Mouse (Mus musculus): ENCODE measurements at regions not wholly inside any gene's neighbourhood (a gene's known extent, or its start where the extent isn't known, plus 50 kb on each side); places are given as distances from the start of the nearest gene placed in this dataset.
A peak's percentile ranks its signal among the peaks of the same experiment; 100 is the strongest.

DNA sequence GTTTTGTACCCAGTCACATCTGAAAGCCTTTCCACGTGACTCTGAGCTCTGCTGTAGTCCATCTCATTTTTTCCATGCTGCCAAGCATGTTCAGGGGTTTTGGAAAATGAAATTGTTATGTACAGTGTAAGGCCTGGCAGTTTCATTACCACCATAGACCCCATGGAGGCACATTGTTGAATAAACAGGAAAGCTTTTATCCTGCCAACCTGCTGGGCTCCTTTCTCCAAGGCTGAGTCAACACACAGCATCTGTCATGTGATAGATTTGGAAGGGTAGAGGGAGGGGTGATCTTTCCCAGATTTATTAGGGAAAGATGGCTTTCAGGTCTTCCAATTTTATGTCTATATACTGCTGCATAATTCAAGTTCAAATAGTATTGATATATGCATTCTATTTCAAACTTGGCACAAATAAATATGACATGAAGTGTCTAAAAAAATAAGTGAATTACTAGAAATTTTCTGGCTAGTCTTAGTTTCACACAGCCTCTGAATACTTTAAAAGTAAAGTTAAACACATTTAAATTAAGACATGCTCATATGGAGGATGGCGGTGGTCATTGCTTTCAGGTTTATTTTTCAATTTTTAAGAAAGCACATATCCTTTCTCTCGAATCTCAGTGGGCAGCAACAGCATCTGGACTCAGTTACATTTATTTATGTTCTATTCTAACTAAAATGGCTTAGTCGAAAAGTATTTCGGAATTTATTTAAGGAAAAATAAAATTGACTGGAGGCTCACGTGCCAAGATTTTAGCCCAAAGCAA, 942.1 kb upstream of the Flrt2 start:
- no peaks in the 10 kb centered on the region for H3K4me1 ChIP-seq (replicated peaks; ENCODE audit: control insufficient read depth, insufficient read depth, low read length)
- ATAC-seq, result peak; percentile 75
- 77% methylated on average over 6 of the region's 6 CpGs for WGBS

DNA sequence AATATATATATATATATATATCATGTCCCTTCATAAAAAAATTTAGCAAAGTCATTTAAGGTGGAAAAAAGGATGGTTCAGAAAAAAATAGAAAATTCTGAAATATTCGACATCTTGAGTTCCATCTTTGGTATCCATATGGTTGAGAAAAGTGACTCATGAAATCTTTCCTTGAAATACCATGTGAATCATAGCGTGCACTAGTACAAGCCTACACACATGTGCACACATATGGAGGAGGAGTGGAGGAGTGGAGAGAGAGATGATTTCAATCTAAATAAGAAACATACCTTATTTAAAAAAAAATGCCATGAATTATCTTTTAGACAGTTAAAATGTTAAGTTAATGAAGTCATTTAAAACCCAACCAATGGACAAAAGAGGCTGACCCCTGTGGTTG, 936.3 kb upstream of the Flrt2 start:
- H3K27ac ChIP-seq (ENCODE audit: low read length), result no peak overlapping the region
- H3K4me3 ChIP-seq (replicated peaks; ENCODE audit: low read length), result no peak overlapping the region
- 87% methylated on average over 2 of the region's 2 CpGs for WGBS
- ATAC-seq, result no peak
- H3K9me3 ChIP-seq (ENCODE audit: control insufficient read depth, low read length), result no peaks in the 10 kb centered on the region
- no peak overlapping the region for H3K9ac ChIP-seq (replicated peaks; ENCODE audit: low read depth, low read length)
- no peaks in the 10 kb centered on the region for H3K36me3 ChIP-seq (ENCODE audit: control insufficient read depth, insufficient read depth)
- no peaks in the 10 kb centered on the region for H3K27me3 ChIP-seq (replicated peaks; ENCODE audit: control insufficient read depth, insufficient read depth, low read length)
- no peaks in the 10 kb centered on the region for H3K4me1 ChIP-seq (replicated peaks; ENCODE audit: control insufficient read depth, insufficient read depth, low read length)
- no peak overlapping the region for H3K4me2 ChIP-seq (ENCODE audit: low read length)

More for the DNA sequence above, 942.1 kb upstream of the Flrt2 start:
- Histone ChIP-seq H3K36me3 (ENCODE audit: control insufficient read depth, insufficient read depth) (no peaks in the 10 kb centered on the region), H3K27me3 (replicated peaks; ENCODE audit: control insufficient read depth, insufficient read depth, low read length) (no peaks in the 10 kb centered on the region), H3K4me3 (replicated peaks; ENCODE audit: low read length) (no peak overlapping the region), H3K4me2 (ENCODE audit: low read length) (no peak overlapping the region), H3K9ac (replicated peaks; ENCODE audit: low read depth, low read length) (no peak overlapping the region), H3K27ac (ENCODE audit: low read length) (no peak overlapping the region), H3K9me3 (ENCODE audit: control insufficient read depth, low read length) (no peaks in the 10 kb centered on the region)

DNA sequence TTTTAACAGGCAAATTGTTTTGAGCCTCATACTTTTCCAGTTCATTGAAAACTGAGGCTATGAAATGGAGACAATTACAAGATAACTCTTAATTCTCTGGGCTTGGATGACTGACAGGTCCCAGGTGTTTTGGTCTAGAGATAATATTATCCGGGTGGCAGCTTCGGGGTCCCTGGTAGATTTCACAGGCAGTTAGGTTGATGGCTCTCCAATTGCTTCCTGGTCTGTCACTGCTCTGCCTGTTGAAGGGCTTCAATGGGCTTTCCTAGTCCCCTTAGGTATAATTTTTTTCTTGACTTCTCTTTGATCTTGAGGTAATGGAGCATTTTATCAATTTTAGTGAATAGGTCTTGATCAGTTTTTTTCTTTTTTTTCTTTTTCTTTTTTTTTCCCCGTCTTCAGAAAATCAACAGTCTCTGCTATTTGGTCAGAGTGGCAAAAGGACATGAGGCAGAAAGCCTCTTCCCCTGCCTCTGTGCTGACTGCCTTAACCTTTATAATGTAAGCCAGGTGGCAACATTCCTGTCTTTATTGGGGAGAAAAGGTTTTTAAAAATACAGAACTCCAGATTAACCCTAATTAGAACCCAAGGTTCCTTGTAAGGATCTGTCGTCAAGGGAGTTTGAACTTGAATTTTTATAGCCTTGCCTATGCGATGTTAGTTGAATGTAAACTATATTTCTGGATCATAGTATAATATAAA, 896.0 kb upstream of the Flrt2 start:
- WGBS, result 78% methylated on average over 5 of the region's 5 CpGs
- ATAC-seq, result no peak

GRCm38 (mm10) chr12:94804692-94805091, 887.3 kb upstream of the Flrt2 start:
- H3K36me3 ChIP-seq (ENCODE audit: control insufficient read depth, insufficient read depth), result no peaks in the 10 kb centered on the region
- no peak for ATAC-seq
- no peak overlapping the region for H3K4me3 ChIP-seq (replicated peaks; ENCODE audit: low read length)
- no peaks in the 10 kb centered on the region for H3K9me3 ChIP-seq (ENCODE audit: control insufficient read depth, low read length)
- no peaks in the 10 kb centered on the region for H3K27me3 ChIP-seq (replicated peaks; ENCODE audit: control insufficient read depth, insufficient read depth, low read length)
- no peak overlapping the region for H3K4me2 ChIP-seq (ENCODE audit: low read length)
- H3K27ac ChIP-seq (ENCODE audit: low read length), result no peak overlapping the region
- no peaks in the 10 kb centered on the region for H3K4me1 ChIP-seq (replicated peaks; ENCODE audit: control insufficient read depth, insufficient read depth, low read length)
- H3K9ac ChIP-seq (replicated peaks; ENCODE audit: low read depth, low read length), result no peak overlapping the region
- WGBS, result 97% methylated on average over 1 of the region's 1 CpGs

More for the DNA sequence above, 896.0 kb upstream of the Flrt2 start:
- Histone ChIP-seq H3K9me3 (ENCODE audit: control insufficient read depth, low read length) (no peaks in the 10 kb centered on the region), H3K9ac (replicated peaks; ENCODE audit: low read depth, low read length) (no peak overlapping the region), H3K36me3 (ENCODE audit: control insufficient read depth, insufficient read depth) (no peaks in the 10 kb centered on the region), H3K27me3 (replicated peaks; ENCODE audit: control insufficient read depth, insufficient read depth, low read length) (no peaks in the 10 kb centered on the region), H3K4me1 (replicated peaks; ENCODE audit: control insufficient read depth, insufficient read depth, low read length) (no peaks in the 10 kb centered on the region), H3K4me3 (replicated peaks; ENCODE audit: low read length) (no peak overlapping the region), H3K4me2 (ENCODE audit: low read length) (no peak overlapping the region), H3K27ac (ENCODE audit: low read length) (no peak overlapping the region)

DNA sequence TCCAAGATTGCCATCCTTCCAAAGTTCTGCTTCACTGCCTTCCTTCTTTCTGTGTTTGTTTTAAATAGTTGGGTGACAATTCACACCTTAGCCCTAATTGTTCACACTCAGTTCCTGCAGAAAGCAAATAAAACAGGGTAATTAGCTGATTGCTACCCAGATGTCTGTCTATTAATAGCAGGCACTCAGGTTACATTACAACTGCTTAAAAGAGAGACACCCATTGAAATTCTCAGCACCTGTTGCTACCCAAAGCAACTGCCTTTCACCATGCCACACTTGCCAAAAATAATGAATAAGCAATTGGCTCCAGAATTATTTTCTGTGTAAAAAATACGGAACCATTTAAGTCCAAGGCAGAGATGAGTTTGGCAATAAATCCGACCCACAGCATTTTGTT, 860.6 kb upstream of the Flrt2 start:
- Histone ChIP-seq H3K36me3 (ENCODE audit: control insufficient read depth, insufficient read depth) (no peaks in the 10 kb centered on the region), H3K4me1 (replicated peaks; ENCODE audit: control insufficient read depth, insufficient read depth, low read length) (no peaks in the 10 kb centered on the region), H3K9ac (replicated peaks; ENCODE audit: low read depth, low read length) (no peak overlapping the region), H3K27ac (ENCODE audit: low read length) (no peak overlapping the region), H3K4me3 (replicated peaks; ENCODE audit: low read length) (no peak overlapping the region), H3K27me3 (replicated peaks; ENCODE audit: control insufficient read depth, insufficient read depth, low read length) (no peaks in the 10 kb centered on the region), H3K9me3 (ENCODE audit: control insufficient read depth, low read length) (no peaks in the 10 kb centered on the region), H3K4me2 (ENCODE audit: low read length) (no peak overlapping the region)
- WGBS, result 34% methylated on average over 2 of the region's 2 CpGs
- peak; percentile 66 for ATAC-seq

- H3K4me1 ChIP-seq (replicated peaks; ENCODE audit: control insufficient read depth, insufficient read depth, low read length), result no peaks in the 10 kb centered on the region
- no peak for ATAC-seq
These were observed 829.3 kb upstream of the Flrt2 start for GRCm38 (mm10) chr12:94862720-94863119.

DNA sequence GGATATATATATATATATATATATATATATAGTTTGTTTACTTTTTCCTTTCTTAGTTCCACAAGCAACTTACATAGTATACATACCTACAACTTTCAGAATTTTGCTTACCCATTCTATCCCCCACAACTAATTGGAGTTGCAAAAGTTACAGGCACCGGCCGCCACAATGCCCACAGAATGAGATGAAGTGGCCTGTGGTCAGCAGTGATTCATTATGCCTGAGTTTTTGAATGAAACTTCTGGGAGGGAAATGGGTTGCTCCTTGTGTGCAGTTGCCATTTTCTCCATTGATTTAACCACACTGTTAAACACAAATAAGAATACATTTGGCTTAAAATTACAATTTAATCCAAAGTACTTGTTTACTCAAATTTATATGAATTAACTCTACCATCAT, 781.2 kb upstream of the Flrt2 start:
- Histone ChIP-seq H3K4me3 (replicated peaks; ENCODE audit: low read length) (no peak overlapping the region), H3K4me1 (replicated peaks; ENCODE audit: control insufficient read depth, insufficient read depth, low read length) (no peaks in the 10 kb centered on the region), H3K27ac (ENCODE audit: low read length) (no peak overlapping the region), H3K4me2 (ENCODE audit: low read length) (no peak overlapping the region), H3K9ac (replicated peaks; ENCODE audit: low read depth, low read length) (no peak overlapping the region), H3K9me3 (ENCODE audit: control insufficient read depth, low read length) (no peaks in the 10 kb centered on the region), H3K36me3 (ENCODE audit: control insufficient read depth, insufficient read depth) (no peaks in the 10 kb centered on the region), H3K27me3 (replicated peaks; ENCODE audit: control insufficient read depth, insufficient read depth, low read length) (no peaks in the 10 kb centered on the region)
- 61% methylated on average over 2 of the region's 2 CpGs for WGBS
- ATAC-seq, result no peak

More at GRCm38 (mm10) chr12:94862720-94863119, 829.3 kb upstream of the Flrt2 start:
- Histone ChIP-seq H3K9me3 (ENCODE audit: control insufficient read depth, low read length) (no peaks in the 10 kb centered on the region), H3K27ac (ENCODE audit: low read length) (no peak overlapping the region), H3K4me2 (ENCODE audit: low read length) (no peak overlapping the region), H3K4me3 (replicated peaks; ENCODE audit: low read length) (no peak overlapping the region), H3K9ac (replicated peaks; ENCODE audit: low read depth, low read length) (no peak overlapping the region), H3K27me3 (replicated peaks; ENCODE audit: control insufficient read depth, insufficient read depth, low read length) (no peaks in the 10 kb centered on the region), H3K36me3 (ENCODE audit: control insufficient read depth, insufficient read depth) (no peaks in the 10 kb centered on the region)

DNA sequence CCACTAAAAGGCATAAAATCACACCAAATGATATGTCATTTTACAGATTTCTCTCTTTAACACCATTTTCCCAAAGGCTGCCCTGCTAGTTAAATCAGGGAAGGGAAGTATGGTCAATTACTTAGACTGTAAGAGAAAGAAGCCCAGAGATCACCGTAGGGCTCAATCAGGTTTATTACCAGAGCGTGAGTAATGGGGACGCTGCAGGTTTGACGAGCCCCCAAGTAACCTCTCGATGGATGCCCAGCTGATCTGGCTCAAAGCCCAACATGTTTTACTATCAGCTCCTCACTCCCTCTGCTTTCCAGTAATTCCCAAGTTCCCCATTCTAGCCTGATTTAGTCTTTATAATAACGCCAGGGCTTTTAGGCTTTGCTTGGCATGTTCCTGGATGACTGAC, 749.0 kb upstream of the Flrt2 start:
- no peak overlapping the region for H3K27ac ChIP-seq (ENCODE audit: low read length)
- H3K9me3 ChIP-seq (ENCODE audit: control insufficient read depth, low read length), result no peaks in the 10 kb centered on the region
- H3K9ac ChIP-seq (replicated peaks; ENCODE audit: low read depth, low read length), result no peak overlapping the region
- 72% methylated on average over 6 of the region's 6 CpGs for WGBS
- H3K36me3 ChIP-seq (ENCODE audit: control insufficient read depth, insufficient read depth), result no peaks in the 10 kb centered on the region
- H3K27me3 ChIP-seq (replicated peaks; ENCODE audit: control insufficient read depth, insufficient read depth, low read length), result no peaks in the 10 kb centered on the region
- ATAC-seq, result no peak
- no peak overlapping the region for H3K4me3 ChIP-seq (replicated peaks; ENCODE audit: low read length)
- H3K4me1 ChIP-seq (replicated peaks; ENCODE audit: control insufficient read depth, insufficient read depth, low read length), result no peaks in the 10 kb centered on the region
- H3K4me2 ChIP-seq (ENCODE audit: low read length), result no peak overlapping the region

Measured in forebrain, embryonic 16.5 days (tissue).